ENCODE assay signal across 19 mouse cellular contexts in the genomic region with DNA sequence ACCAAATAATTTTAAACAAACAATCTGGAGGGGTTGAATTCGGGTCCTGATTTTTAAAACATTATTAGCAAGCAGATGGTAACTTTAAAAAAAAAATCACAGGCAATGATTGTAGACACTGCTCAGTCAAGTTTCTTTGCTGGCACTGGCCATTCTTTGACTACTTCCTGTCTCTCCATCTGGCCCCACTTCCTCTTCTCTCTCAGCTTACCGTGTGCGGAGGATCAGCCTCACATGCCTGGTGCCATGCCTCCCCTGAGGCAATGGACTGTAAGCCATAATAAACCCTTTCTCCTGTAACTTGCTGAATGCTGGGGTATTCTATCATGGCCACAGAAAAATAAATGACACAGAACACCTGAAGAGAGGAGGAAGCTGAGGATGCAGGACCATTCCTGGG. TPM values are rescaled to one million over a fixed set of nuclear protein-coding genes. Genes with fewer than 3 reads are reported as not detected.
DNase-seq lines count a peak whose midpoint lies in the region; ATAC-seq lines count a peak whose summit lies in the region.
"Had no signal": no experiment of that assay in that cellular context is flagged by ENCODE, and none has a peak within 500 bp of the region (broad histone marks: within the 10 kb centered on the region; RNA-seq: fewer than 3 reads in every experiment).

No protein-coding gene starts in this region.

- ATAC-seq in common myeloid progenitor, adult 5-6 weeks (replicated peaks; ENCODE audit: low read depth, poor library complexity, severe bottlenecking) = peak; percentile 83
- peak; percentile 80 for ATAC-seq in monocyte, adult 5-6 weeks (replicated peaks; ENCODE audit: insufficient number of reproducible peaks, low FRiP score, low TSS enrichment, poor library complexity, severe bottlenecking)
- no peak for ATAC-seq in cerebellum, adult (ENCODE audit: insufficient number of reproducible peaks, low FRiP score, low TSS enrichment)
- ATAC-seq: hindbrain, postnatal 0 days; intestine, embryonic 16.5 days; liver, embryonic 12.5 days had no signal

- DNase-seq in spleen, postnatal 36 days (ENCODE audit: low spot score in 2 of 2) = peak; percentile 16 to 31
- no peak for DNase-seq in spleen, adult 18-20 months
- DNase-seq in yolk sac, embryonic 10.5 days (ENCODE audit: low spot score) = no peak
- no peak for DNase-seq in thymus, postnatal 14 days
- DNase-seq: adrenal gland, postnatal 25 days; cerebellum, adult 11 months; cerebellum, adult 9-11 months; gastrocnemius, adult 2 months; kidney, postnatal 25 days; lung, adult 18-20 months; midbrain, embryonic 14.5 days; right cerebral cortex, adult 18-20 months; right cerebral cortex, postnatal 4 days had no signal

RNA-seq across cellular contexts. Expression of gene Bhlhe40, which starts 48.8 kb away (rescaled TPM):
- 4.3 and 4.6 TPM in 2 replicates for total RNA-seq in common myeloid progenitor, adult 5-6 weeks (2017)
- 293 to 388 TPM (median 305 TPM) in 3 replicates for total RNA-seq in monocyte, adult 5-6 weeks (2017)

Comparison
In these comparisons a context has a peak if more than half of its experiments do, and no peak if none do; other contexts are left out.
1. DNase-seq: peak in spleen, postnatal 36 days (2 of 2); none in spleen, adult 18-20 months (0 of 2), yolk sac, embryonic 10.5 days (single experiment) and thymus, postnatal 14 days (single experiment).
2. RNA of gene Bhlhe40, which starts 48.8 kb away (total RNA-seq): 293 to 388 TPM in monocyte, adult 5-6 weeks; 4.3 to 4.6 TPM in common myeloid progenitor, adult 5-6 weeks; every median in the first group is over 10 times any median in the second.